Mouse (Mus musculus) megakaryocyte, adult 5-6 weeks (primary cell): ENCODE measurements around the gene Wdhd1. TPM values are rescaled to one million over a fixed set of nuclear protein-coding genes. Genes with fewer than 3 reads are reported as not detected.

Source experiments
- ATAC-seq: 2 replicates; pipeline ENCODE4 v1.8.0; 2016; ENCODE audit warnings: mild to moderate bottlenecking, inconsistent platforms; ENCODE audit not compliant: poor library complexity, severe bottlenecking
- total RNA-seq, 2 experiments: library from RNA; stranded (forward) in 1 of 2; stranded (reverse) in 1 of 2; fragments of 153-499, 151-499 nt in 1 of 2; fragments of 221-1000, 200-1000 nt in 1 of 2; gene quantifications; 2 replicates each; pipeline versions ENCODE4 v1.2.3 to v1.2.4; 2015 to 2017

Wdhd1 gene
- total RNA-seq, 2 experiments from 2014 or later: 30.4 to 71.0 TPM

- ATAC-seq: no peak
Observed at GRCm38 (mm10) chr14:47224476-47225325, 52.0 kb downstream of the Wdhd1 start.

GRCm38 (mm10) chr14:47222631-47223450 is 53.8 kb downstream of the Wdhd1 start:
- no peak for ATAC-seq

DNA sequence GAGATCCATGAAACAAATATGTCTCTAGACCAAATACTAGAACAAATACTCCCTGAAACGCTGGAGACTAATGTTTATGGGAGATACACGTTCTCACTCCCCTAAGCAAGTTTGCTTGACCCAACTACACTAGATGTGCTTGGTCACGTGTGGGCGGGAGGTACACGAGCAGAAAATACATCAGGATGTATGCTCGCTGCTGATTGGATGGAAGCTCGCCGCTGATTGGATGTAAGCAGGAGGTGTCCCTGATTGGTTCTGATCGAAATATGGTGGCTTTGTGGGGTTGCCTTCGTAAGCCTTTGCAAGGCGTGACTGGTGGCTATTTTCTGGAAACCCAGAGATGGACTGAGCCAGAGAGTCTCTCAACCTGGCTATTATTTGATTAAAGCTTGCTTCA is 55.1 kb downstream of the Wdhd1 start:
- no peak for ATAC-seq

DNA sequence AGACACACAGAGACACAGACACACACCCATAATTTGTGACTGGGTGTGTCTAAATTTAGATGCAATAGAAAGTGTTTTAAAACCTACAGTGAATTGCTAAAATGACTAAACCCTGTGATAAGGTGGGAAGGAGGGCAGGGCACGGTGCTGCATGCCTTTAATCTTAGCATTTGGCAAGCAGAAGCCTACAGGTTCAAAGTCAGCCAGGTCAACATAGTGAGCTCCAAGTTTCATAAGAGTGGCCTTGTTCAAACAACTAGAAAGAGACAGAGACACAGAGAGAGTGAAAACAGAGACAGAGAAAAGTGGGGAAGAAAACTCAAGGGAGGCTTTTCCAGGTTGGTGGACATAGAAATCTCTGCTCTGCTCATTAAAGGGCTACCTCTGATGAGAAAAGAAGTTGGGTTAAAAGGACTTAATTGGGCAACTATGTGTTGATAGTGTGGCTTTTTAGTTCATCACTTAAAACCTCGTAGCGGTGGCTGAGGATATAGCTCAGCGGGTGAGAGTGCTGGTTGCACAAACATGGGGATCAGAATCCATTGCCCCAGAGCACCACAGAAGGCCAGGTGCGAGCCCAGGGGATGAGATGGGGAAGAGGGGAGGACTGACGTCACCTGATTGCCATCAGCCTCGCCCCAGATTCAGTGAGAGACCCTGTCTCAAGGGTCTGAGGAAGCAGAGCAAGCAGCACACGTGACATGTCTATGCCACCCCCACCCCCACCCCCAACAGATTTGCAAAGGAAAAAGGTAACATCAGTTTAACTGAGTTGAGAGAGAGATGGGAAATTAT is 56.2 kb downstream of the Wdhd1 start:
- no peak for ATAC-seq

DNA sequence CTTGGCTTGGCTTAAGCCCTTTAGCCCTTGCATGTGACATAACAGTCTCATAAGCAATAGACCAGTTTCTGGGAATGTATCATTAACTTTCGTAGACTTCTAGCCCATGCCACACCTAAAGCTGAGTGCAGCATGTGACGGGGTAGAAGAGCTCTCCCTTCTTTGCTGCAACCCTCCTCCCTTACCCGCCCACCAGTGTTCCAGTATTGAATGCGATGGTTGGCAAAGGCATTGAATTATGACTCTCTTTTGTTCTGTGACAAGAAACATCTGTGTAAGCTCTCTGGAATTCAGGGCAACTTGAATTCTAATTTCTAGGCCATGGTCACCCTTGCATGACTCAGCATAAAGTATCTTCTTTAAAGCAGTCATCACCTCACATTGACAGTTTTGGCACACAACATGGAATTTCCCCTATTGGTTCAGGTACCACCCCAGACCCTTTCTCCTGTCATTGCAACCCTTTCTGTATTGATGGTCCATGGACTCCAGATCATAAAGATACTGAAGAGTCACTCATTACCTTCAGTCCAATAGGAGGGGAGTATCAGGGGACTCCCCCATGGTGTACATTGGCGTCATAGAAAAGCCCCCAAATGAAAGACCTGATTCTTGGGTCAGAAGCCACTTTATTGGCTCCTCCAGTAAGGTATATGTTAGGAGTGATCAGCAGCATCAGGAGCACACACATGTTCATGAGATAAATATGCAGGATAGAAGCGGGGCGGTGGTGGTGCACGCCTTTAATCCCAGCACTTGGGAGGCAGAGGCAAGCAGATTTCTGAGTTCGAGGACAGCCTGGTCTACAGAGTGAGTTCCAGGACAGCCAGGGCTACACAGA is 57.7 kb downstream of the Wdhd1 start:
- no peak for ATAC-seq

DNA sequence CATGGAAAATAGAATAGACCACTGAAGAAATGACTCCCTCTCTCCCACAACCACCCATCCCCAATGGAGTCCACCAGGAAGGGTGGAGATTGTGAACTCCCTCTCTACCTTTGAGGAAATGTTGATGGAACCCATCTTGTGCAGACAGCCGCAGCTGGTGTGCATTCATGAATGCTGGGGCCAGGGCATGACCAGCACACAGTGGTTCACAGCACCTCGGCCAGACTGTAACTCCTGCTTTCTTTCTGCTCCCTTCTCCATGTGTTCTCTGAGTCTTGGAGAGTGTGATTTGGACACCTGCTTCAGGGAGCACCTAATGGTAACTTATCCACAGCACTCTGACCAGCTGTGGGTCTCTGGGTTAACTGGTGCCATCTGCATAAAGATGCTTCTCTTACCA is 60.1 kb downstream of the Wdhd1 start:
- no peak for ATAC-seq

DNA sequence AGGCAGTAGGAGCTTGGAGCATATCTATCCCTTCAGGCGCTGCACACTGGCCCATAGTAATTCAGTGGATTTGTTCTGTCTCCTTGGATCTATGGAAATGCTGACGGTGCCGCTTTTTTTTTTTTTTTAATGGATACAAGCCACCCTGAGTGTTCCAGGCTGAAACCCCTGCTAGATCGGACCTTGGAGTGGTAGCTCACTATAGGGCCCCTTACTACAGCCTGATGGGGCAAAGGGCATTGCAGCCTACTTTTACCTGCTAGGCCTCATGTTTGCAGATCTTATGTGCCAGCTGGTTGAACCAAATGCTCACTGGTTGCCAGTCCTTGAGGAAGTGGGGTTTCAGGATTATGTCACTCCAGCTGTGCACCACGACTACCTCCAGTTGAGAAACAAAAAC is 62.3 kb downstream of the Wdhd1 start:
- ATAC-seq: no peak

- ATAC-seq: no peak
Observed at GRCm38 (mm10) chr14:47213305-47213704, 63.4 kb downstream of the Wdhd1 start.

DNA sequence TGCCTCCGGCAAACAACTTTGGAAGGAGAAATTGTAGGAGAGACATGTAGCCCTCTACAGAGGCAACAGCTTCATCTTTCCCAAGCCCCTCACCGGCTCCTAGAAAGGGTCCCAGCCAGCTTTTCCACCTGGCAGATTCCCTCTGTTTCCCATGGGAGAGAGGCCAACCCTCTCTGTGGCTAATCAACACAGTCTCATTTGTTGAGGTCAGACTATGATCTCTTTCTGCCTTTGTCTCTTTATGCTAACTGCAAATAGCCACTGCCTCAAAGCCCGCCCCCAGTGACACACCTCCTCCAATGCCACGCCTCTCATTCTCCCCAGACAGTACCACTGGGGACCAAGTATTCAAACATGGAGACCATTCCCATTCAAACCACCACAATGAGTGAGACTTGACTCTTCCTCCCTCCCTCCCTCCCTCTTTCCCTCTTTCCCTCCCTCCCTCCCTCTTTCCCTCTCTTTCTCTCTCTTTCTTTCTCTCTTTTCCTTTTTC is 66.9 kb downstream of the Wdhd1 start:
- ATAC-seq: no peak

GRCm38 (mm10) chr14:47208564-47209493 is 67.8 kb downstream of the Wdhd1 start:
- no peak for ATAC-seq

DNA sequence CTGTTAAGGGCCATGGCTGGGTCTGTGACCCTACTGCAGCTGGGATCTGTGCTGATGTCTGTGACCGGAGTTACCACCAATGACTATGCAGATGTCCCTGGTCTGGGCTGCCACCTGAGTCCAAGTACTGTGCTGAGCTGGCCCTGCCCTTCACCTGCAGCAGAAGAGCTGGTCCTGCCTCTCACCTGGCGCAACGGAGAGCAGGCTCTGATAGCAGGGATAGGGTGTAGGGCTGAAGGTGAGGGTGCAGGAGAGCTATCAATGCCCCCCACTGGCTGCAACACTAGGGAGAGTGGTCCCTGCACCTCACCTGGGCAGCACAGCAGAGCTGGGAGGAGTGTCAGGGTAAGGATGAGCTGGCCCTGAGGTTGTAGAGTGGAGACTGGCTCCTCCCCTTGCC is 70.1 kb downstream of the Wdhd1 start:
- no peak for ATAC-seq

- ATAC-seq: no peak
Observed at GRCm38 (mm10) chr14:47205270-47205972, 71.2 kb downstream of the Wdhd1 start.

DNA sequence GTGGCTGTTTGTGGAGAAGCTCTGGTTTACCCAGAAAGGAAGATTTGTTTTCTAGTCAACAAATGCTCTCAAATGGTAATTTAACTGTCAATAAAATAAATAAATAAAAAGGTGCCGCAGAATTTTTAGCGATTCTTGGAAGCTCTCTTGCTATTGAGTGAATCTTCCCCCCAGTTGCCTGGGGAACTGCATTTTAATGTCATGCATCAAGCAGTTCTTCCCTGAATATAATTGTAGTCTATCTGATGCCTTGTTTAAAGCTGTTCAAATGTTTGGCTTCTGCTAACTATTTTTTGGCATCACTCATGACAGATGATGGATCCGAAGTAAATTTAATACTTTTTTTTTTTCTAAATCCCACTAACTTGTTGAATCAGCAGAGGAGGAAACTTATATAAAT is 79.3 kb downstream of the Wdhd1 start:
- no peak for ATAC-seq

GRCm38 (mm10) chr14:47196711-47197110 is 79.9 kb downstream of the Wdhd1 start:
- ATAC-seq: no peak

- 0 out of 2 replicates have a peak, but pooled peaks have one; percentile 28 for ATAC-seq
Observed at GRCm38 (mm10) chr14:47194096-47194495, 82.6 kb downstream of the Wdhd1 start.

DNA sequence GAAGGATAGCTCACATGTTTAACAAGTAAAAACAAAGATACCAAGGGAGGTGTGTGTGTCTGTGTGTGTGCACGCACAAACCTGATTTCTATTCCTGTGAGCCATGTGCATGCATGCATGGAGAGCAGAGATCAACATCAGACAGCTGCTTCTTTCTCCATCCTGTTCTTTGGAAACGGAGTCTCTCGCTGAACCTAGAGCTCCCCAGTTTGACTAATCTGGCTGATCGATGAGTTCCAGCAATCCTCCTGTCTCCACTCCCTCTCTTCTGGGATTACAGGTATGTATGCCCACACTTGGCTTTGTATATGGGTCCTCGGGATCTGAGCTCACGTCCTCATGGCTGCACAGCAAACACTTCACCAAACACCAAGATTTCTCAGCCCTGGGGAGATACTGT is 83.2 kb downstream of the Wdhd1 start:
- no peak for ATAC-seq

DNA sequence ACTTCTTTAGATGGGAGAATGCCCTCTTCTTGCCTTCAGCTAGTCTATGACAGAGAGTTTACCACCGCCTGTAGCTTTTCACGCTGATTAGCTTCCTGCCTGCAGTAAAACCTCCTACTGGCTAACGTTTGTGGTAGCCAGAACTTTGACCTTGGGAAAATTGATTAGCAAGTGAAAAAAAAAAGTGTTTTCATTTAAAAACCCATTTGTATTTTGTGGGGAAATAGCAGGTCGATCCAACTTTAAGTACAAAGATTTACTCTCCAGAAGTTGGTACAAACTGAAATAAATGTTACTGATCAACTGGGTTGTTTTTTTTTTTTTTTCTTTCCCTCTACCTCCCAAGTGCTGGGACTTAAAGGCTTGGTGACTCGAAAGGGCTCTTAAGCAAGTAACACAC is 84.8 kb downstream of the Wdhd1 start:
- ATAC-seq: no peak
